Mouse (Mus musculus) small intestine, adult 2 months (tissue): ENCODE data around the gene Gnao1.

Experiments
- CTCF ChIP-seq: fragments of 200-500 bp; IDR thresholded peaks from 2 replicates; pipeline ENCODE4 v1.5.1; 2012; ENCODE audit warnings: low read depth, mild to moderate bottlenecking, control low read depth, inconsistent platforms, low read length, moderate library complexity, mixed read lengths; ENCODE audit not compliant: insufficient replicate concordance, insufficient read length; ENCODE audit errors: extremely low read depth
- POLR2A ChIP-seq: fragments of 200-500 bp; IDR thresholded peaks from 2 replicates; pipeline ENCODE4 v1.6.1; 2012; ENCODE audit warnings: low read depth, mild to moderate bottlenecking, control low read depth, inconsistent platforms, low read length, moderate library complexity

GRCm38 (mm10) chr8:93989739-93990138 lies 180.0 kb downstream of the Gnao1 start:
- TF ChIP-seq POLR2A (no peak), CTCF (no peak)
